ENCODE assay signal across 29 mouse cellular contexts in the genomic region with DNA sequence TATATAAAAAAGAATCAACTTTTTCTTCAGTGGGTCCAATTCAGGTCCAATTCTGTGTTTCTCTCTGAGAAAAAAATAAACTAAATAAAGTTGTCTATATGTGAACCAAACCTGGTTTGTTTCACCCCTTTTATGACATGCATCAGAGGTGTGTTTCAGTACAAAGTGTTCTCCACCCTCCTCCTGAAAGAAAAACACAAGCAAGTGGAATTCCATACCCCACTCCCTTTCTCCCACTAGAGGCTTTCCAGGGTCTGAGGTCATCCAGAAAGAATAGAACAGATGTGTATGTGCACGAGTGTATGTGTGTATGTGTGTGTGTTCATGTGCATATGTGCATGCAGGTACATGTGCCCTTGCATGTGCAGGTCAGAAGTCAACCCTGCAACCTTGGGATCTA.
"Had no signal": no experiment of that assay in that cellular context is flagged by ENCODE, and none has a peak within 500 bp of the region (broad histone marks: within the 10 kb centered on the region; RNA-seq: fewer than 3 reads in every experiment).

No protein-coding gene starts in this region.

- H3K4me1 ChIP-seq: embryonic facial prominence, embryonic 10.5 days; embryonic facial prominence, embryonic 12.5 days; embryonic facial prominence, embryonic 13.5 days; embryonic facial prominence, embryonic 15.5 days; forebrain, embryonic 10.5 days; forebrain, embryonic 12.5 days; forebrain, embryonic 13.5 days; forebrain, embryonic 15.5 days had no signal

- H3K36me3 ChIP-seq: embryonic facial prominence, embryonic 10.5 days; embryonic facial prominence, embryonic 12.5 days; embryonic facial prominence, embryonic 13.5 days; embryonic facial prominence, embryonic 15.5 days; forebrain, embryonic 10.5 days; forebrain, embryonic 12.5 days; forebrain, embryonic 15.5 days had no signal

- H3K27me3 ChIP-seq: embryonic facial prominence, embryonic 12.5 days; embryonic facial prominence, embryonic 13.5 days; embryonic facial prominence, embryonic 15.5 days; forebrain, embryonic 12.5 days; forebrain, embryonic 13.5 days; forebrain, embryonic 15.5 days had no signal

- H3K27ac ChIP-seq: embryonic facial prominence, embryonic 10.5 days; embryonic facial prominence, embryonic 12.5 days; embryonic facial prominence, embryonic 13.5 days; embryonic facial prominence, embryonic 15.5 days; forebrain, embryonic 10.5 days; forebrain, embryonic 12.5 days; forebrain, embryonic 13.5 days; forebrain, embryonic 15.5 days; gastrocnemius, adult 2 months; heart, adult 2 months had no signal

- H3K4me3 ChIP-seq: embryonic facial prominence, embryonic 10.5 days; embryonic facial prominence, embryonic 12.5 days; embryonic facial prominence, embryonic 13.5 days; embryonic facial prominence, embryonic 15.5 days; erythroblast, embryonic 14.5 days; forebrain, embryonic 10.5 days; forebrain, embryonic 12.5 days; forebrain, embryonic 13.5 days; forebrain, embryonic 15.5 days; gastrocnemius, adult 2 months; heart, adult 2 months had no signal

- H3K9ac ChIP-seq: embryonic facial prominence, embryonic 12.5 days; embryonic facial prominence, embryonic 13.5 days; embryonic facial prominence, embryonic 15.5 days; forebrain, embryonic 12.5 days; forebrain, embryonic 13.5 days; forebrain, embryonic 15.5 days; forebrain, postnatal 0 days had no signal

- H3K9me3 ChIP-seq: embryonic facial prominence, embryonic 10.5 days; embryonic facial prominence, embryonic 12.5 days; embryonic facial prominence, embryonic 13.5 days; embryonic facial prominence, embryonic 15.5 days; forebrain, embryonic 10.5 days; forebrain, embryonic 12.5 days; forebrain, embryonic 13.5 days; forebrain, embryonic 15.5 days had no signal

- H3K4me2 ChIP-seq: embryonic facial prominence, embryonic 12.5 days; embryonic facial prominence, embryonic 13.5 days; embryonic facial prominence, embryonic 15.5 days; forebrain, embryonic 12.5 days; forebrain, embryonic 13.5 days; forebrain, embryonic 15.5 days had no signal

- ATAC-seq: forebrain, embryonic 13.5 days; forebrain, embryonic 14.5 days; forebrain, embryonic 15.5 days; forebrain, embryonic 16.5 days; forebrain, postnatal 0 days had no signal

- DNase-seq: cerebellum, adult 2 months; cerebellum, adult 8-10 months; cerebellum, adult 9-10 months; cerebellum, adult 9-11 months; cerebellum, postnatal 10 days; cerebellum, postnatal 14 days; cerebellum, postnatal 25 days; cerebellum, postnatal 36 days; embryo, embryonic 11 days; forebrain, postnatal 0 days; gastrocnemius, adult 2 months; gastrocnemius, postnatal 10 days; gastrocnemius, postnatal 14 days; gastrocnemius, postnatal 25 days; gastrocnemius, postnatal 36 days; heart, adult 11 months; heart, adult 18-20 months; heart, adult 2 months had no signal
